Comparison of ENCODE assay signal across 8 mouse cellular contexts in genomic region chr10:61977392-61978096, GRCm38 (mm10). TPM values are rescaled to one million over a fixed set of nuclear protein-coding genes. Genes with fewer than 3 reads are reported as not detected.
A peak's percentile ranks its signal among the peaks of the same experiment; 100 is the strongest.
DNase-seq lines count a peak whose midpoint lies in the region; ATAC-seq and TF ChIP-seq lines count a peak whose summit lies in the region.
"Had no signal": no experiment of that assay in that cellular context is flagged by ENCODE, and none has a peak within 500 bp of the region (broad histone marks: within the 10 kb centered on the region; RNA-seq: fewer than 3 reads in every experiment).

No protein-coding gene starts in this region.

- DNase-seq in lung, embryonic 14.5 days, result peak; percentile 23
- DNase-seq in lung, postnatal 10 days, result no peak
- no peak for DNase-seq in forebrain, postnatal 0 days
- no peak for DNase-seq in frontal cortex, postnatal 25 days (ENCODE audit: low spot score in 2 of 2)
- DNase-seq: adrenal gland, adult 8-10 months had no signal

- peak overlapping the region; percentile 80 for H3K4me2 ChIP-seq in lung, embryonic 14.5 days
- H3K4me2 ChIP-seq in forebrain, postnatal 0 days (ENCODE audit: low read depth), result peak overlapping the region; percentile 62
- H3K4me2 ChIP-seq in limb, embryonic 15.5 days, result peak overlapping the region; percentile 94

- H3K36me3 ChIP-seq in lung, embryonic 14.5 days (ENCODE audit: insufficient read depth), result no peaks in the 10 kb centered on the region
- H3K36me3 ChIP-seq in forebrain, postnatal 0 days (ENCODE audit: insufficient read depth), result no peaks in the 10 kb centered on the region
- no peaks in the 10 kb centered on the region for H3K36me3 ChIP-seq in limb, embryonic 15.5 days
- no peaks in the 10 kb centered on the region for H3K36me3 ChIP-seq in small intestine, adult 2 months (ENCODE audit: control insufficient read depth, insufficient read depth, low read length)

- peak overlapping the region; percentile 31; the same call in 1 of the 2 replicates for H3K27ac ChIP-seq in lung, embryonic 14.5 days (ENCODE audit: low read depth)
- no peak overlapping the region for H3K27ac ChIP-seq in forebrain, postnatal 0 days (ENCODE audit: low read depth, low read length)
- H3K27ac ChIP-seq in limb, embryonic 15.5 days, result no peak overlapping the region
- no peak overlapping the region for H3K27ac ChIP-seq in small intestine, adult 2 months (ENCODE audit: insufficient read depth, low read depth, low read length)

- peak; percentile 11; the same call in 1 of the 2 replicates for ATAC-seq in lung, embryonic 14.5 days (ENCODE audit: insufficient read depth)
- no peak for ATAC-seq in forebrain, postnatal 0 days
- no peak for ATAC-seq in limb, embryonic 15.5 days (ENCODE audit: insufficient number of reproducible peaks, low FRiP score, low TSS enrichment, low read depth)
- no peak for ATAC-seq in CD4-positive, CD25-positive, alpha-beta regulatory T cell, adult 4 months

- H3K27me3 ChIP-seq in lung, embryonic 14.5 days (ENCODE audit: insufficient read depth, low read length), result peaks cover 32% of the 10 kb centered on the region
- peaks cover 51% of the 10 kb centered on the region for H3K27me3 ChIP-seq in forebrain, postnatal 0 days (ENCODE audit: insufficient read depth, low read length)
- peaks cover 50% of the 10 kb centered on the region for H3K27me3 ChIP-seq in limb, embryonic 15.5 days
- H3K27me3 ChIP-seq in small intestine, adult 2 months (ENCODE audit: control insufficient read depth, insufficient read depth, low read length), result peaks cover 31% of the 10 kb centered on the region

- WGBS in lung, embryonic 14.5 days, result 1% methylated on average over 18 of the region's 18 CpGs
- 7% methylated on average over 18 of the region's 18 CpGs for WGBS in forebrain, postnatal 0 days
- WGBS in limb, embryonic 15.5 days, result 7% methylated on average over 18 of the region's 18 CpGs
- WGBS in small intestine, adult 2 months, result 8% methylated on average over 18 of the region's 18 CpGs

- H3K4me3 ChIP-seq in lung, embryonic 14.5 days (ENCODE audit: low read depth, low read length), result peak overlapping the region; percentile 59
- peak overlapping the region; percentile 35 for H3K4me3 ChIP-seq in forebrain, postnatal 0 days (ENCODE audit: low read depth, low read length)
- H3K4me3 ChIP-seq in limb, embryonic 15.5 days, result peak overlapping the region; percentile 51
- peak overlapping the region; percentile 54 for H3K4me3 ChIP-seq in small intestine, adult 2 months (ENCODE audit: low read depth, low read length)

- no peak for TF ChIP-seq CTCF in lung, embryonic 14.5 days (IDR thresholded peaks at IDR 0.05; ENCODE audit: low read depth)
- TF ChIP-seq CTCF in forebrain, postnatal 0 days (IDR thresholded peaks at IDR 0.05; ENCODE audit: low read depth), result no peak
- no peak for TF ChIP-seq CTCF in small intestine, adult 2 months (IDR thresholded peaks at IDR 0.05; ENCODE audit: extremely low read depth, insufficient read length, insufficient replicate concordance, low read depth, low read length)

- TF ChIP-seq POLR2A in small intestine, adult 2 months (IDR thresholded peaks at IDR 0.05; ENCODE audit: low read depth, low read length), result no peak

- H3K4me1 ChIP-seq in lung, embryonic 14.5 days (ENCODE audit: insufficient read depth), result peaks cover 12% of the 10 kb centered on the region; the same call in 1 of the 2 replicates
- H3K4me1 ChIP-seq in forebrain, postnatal 0 days (ENCODE audit: insufficient read depth), result no peaks in the 10 kb centered on the region
- H3K4me1 ChIP-seq in limb, embryonic 15.5 days, result peaks cover 37% of the 10 kb centered on the region
- no peaks in the 10 kb centered on the region; the same call in 1 of the 2 replicates for H3K4me1 ChIP-seq in small intestine, adult 2 months (ENCODE audit: control insufficient read depth, insufficient read depth, insufficient read length, low read length)

- H3K9me3 ChIP-seq in lung, embryonic 14.5 days (ENCODE audit: low read depth, low read length), result no peaks in the 10 kb centered on the region
- no peaks in the 10 kb centered on the region for H3K9me3 ChIP-seq in forebrain, postnatal 0 days (ENCODE audit: low read length)
- no peaks in the 10 kb centered on the region for H3K9me3 ChIP-seq in limb, embryonic 15.5 days

- H3K9ac ChIP-seq in lung, embryonic 14.5 days, result peak overlapping the region; percentile 67
- H3K9ac ChIP-seq in forebrain, postnatal 0 days, result peak overlapping the region; percentile 18; the same call in 1 of the 2 replicates
- H3K9ac ChIP-seq in limb, embryonic 15.5 days, result peak overlapping the region; percentile 33

RNA-seq across cellular contexts. Expression of gene Col13a1, which starts 1.4 kb away (rescaled TPM):
- 25.7 and 26.8 TPM in 2 replicates for polyA plus RNA-seq in lung, embryonic 14.5 days (2014; fragmentation: Nextera tagmentation; extraction: Ambion mirVana)
- total RNA-seq in forebrain, postnatal 0 days (2014; rRNA removed), result 2.4 and 3.7 TPM in 2 replicates
- polyA plus RNA-seq in forebrain, postnatal 0 days (2015; fragmentation: Nextera tagmentation; extraction: Ambion mirVana), result 1.1 and 1.6 TPM in 2 replicates
- polyA plus RNA-seq in limb, embryonic 15.5 days (2015; fragmentation: Nextera tagmentation; extraction: Ambion mirVana), result 8.2 and 9.1 TPM in 2 replicates
- 1.0 and 2.1 TPM in 2 replicates for polyA plus RNA-seq in small intestine, adult 2 months (2012; rRNA removed)
- not detected for polyA plus RNA-seq in CD4-positive, CD25-positive, alpha-beta regulatory T cell, adult 4 months (2017; shearing (Covaris generic))
